Mouse (Mus musculus): Measurements from ENCODE around the gene Rgma.
A peak's percentile ranks its signal among the peaks of the same experiment; 100 is the strongest.

Rgma gene

GRCm38 (mm10) chr7:73371587-73372321 lies 3.6 kb upstream of the Rgma start:
- DNase-seq (ENCODE audit: low spot score): no peak

GRCm38 (mm10) chr7:73372352-73372970 lies 2.8 kb upstream of the Rgma start:
- DNase-seq (ENCODE audit: low spot score): peak; percentile 44

- no peak for DNase-seq (ENCODE audit: low spot score)
These were observed 582 bp upstream of the Rgma start for GRCm38 (mm10) chr7:73374727-73375126.

GRCm38 (mm10) chr7:73376101-73377001 lies 1.0 kb downstream of the Rgma start:
- no peak for DNase-seq (ENCODE audit: low spot score)

GRCm38 (mm10) chr7:73377307-73377706 lies 2.0 kb downstream of the Rgma start:
- no peak for DNase-seq (ENCODE audit: low spot score)

GRCm38 (mm10) chr7:73378034-73378433 lies 2.7 kb downstream of the Rgma start:
- no peak for DNase-seq (ENCODE audit: low spot score)

- no peak for DNase-seq (ENCODE audit: low spot score)
These were observed 7.5 kb downstream of the Rgma start for GRCm38 (mm10) chr7:73382843-73383242.

GRCm38 (mm10) chr7:73388866-73389265 lies 13.6 kb downstream of the Rgma start:
- no peak for DNase-seq (ENCODE audit: low spot score)

GRCm38 (mm10) chr7:73389419-73389818 lies 14.1 kb downstream of the Rgma start:
- no peak for DNase-seq (ENCODE audit: low spot score)

- DNase-seq (ENCODE audit: low spot score): no peak
These were observed 14.6 kb downstream of the Rgma start for GRCm38 (mm10) chr7:73389871-73390294.

- no peak for DNase-seq (ENCODE audit: low spot score)
These were observed 15.2 kb downstream of the Rgma start for GRCm38 (mm10) chr7:73390426-73391001.

- DNase-seq (ENCODE audit: low spot score): peak; percentile 73
These were observed 15.8 kb downstream of the Rgma start for GRCm38 (mm10) chr7:73391002-73391517.

- no peak for DNase-seq (ENCODE audit: low spot score)
These were observed 16.4 kb downstream of the Rgma start for GRCm38 (mm10) chr7:73391518-73392321.

- no peak for DNase-seq (ENCODE audit: low spot score)
These were observed 17.1 kb downstream of the Rgma start for GRCm38 (mm10) chr7:73392359-73392758.

- no peak for DNase-seq (ENCODE audit: low spot score)
These were observed 18.2 kb downstream of the Rgma start for GRCm38 (mm10) chr7:73393307-73394012.

GRCm38 (mm10) chr7:73394013-73394409 lies 18.7 kb downstream of the Rgma start:
- DNase-seq (ENCODE audit: low spot score): no peak

- no peak for DNase-seq (ENCODE audit: low spot score)
These were observed 23.0 kb downstream of the Rgma start for GRCm38 (mm10) chr7:73398319-73398718.

- no peak for DNase-seq (ENCODE audit: low spot score)
These were observed 23.6 kb downstream of the Rgma start for GRCm38 (mm10) chr7:73398806-73399442.

- peak; percentile 60 for DNase-seq (ENCODE audit: low spot score)
These were observed 24.3 kb downstream of the Rgma start for GRCm38 (mm10) chr7:73399501-73400044.

Measured in urinary bladder, postnatal 10 days (tissue).